Mouse (Mus musculus) lung, adult 18-20 months (tissue): ENCODE data around the gene Gm7257.

Source experiments
- DNase-seq, 2 experiments: peaks; one replicate each; pipeline ENCODE4 v3.0.0; 2022; ENCODE audit warnings: mixed read lengths in 2 of 2

Gm7257 gene

GRCm38 (mm10) chr9:36431584-36431983 is at the start of gene Gm7257:
Gene Gm7257, plus strand, starts transcription at chr9:36431884.
- no peak for DNase-seq

- DNase-seq, result no peak
Observed at GRCm38 (mm10) chr9:36402991-36403390, 28.7 kb upstream of the Gm7257 start.

GRCm38 (mm10) chr9:36435051-36435764 is 3.5 kb downstream of the Gm7257 start:
- no peak for DNase-seq

- no peak for DNase-seq
Observed at GRCm38 (mm10) chr9:36475338-36475737, 43.7 kb downstream of the Gm7257 start, which contains the start of gene Gm9513. Gene Gm9513, plus strand, starts transcription at chr9:36475638.
